Mouse (Mus musculus) lung, postnatal 0 days (tissue): Measurements from ENCODE around the gene Cul9. TPM values are rescaled to one million over a fixed set of nuclear protein-coding genes. Genes with fewer than 3 reads are reported as not detected.
A peak's percentile ranks its signal among the peaks of the same experiment; 100 is the strongest.
"Not testable (repeated sequence)": the region's sequence is repeated elsewhere in the genome, so short reads cannot be mapped to it uniquely, and the experiment has no call there.

Experiments
- ATAC-seq: fragments of 200-750 bp; cut with Nextera tagmentation; 2 replicates; pipeline ENCODE4 v1.8.0; 2017; ENCODE audit warnings: moderate library complexity
- DNase-seq: peaks from one replicate; pipeline ENCODE4 v3.0.0-alpha.2; 2016; ENCODE audit warnings: low spot score
- H3K27ac ChIP-seq: fragments of 300-500 bp; sonication (generic); 2 replicates; pipeline ENCODE4 v1.5.1; 2014; ENCODE audit warnings: antibody characterized with exemption, mild to moderate bottlenecking, low read length, mixed read lengths
- H3K27me3 ChIP-seq: fragments of 300-500 bp; sonication (generic); replicated peaks from 2 replicates; pipeline ENCODE4 v1.6.1; 2014; ENCODE audit warnings: low read length, mixed read lengths; ENCODE audit not compliant: insufficient read depth
- H3K36me3 ChIP-seq: fragments of 300-500 bp; sonication (generic); 2 replicates; pipeline ENCODE4 v1.6.1; 2014; ENCODE audit warnings: low read length, mixed read lengths; ENCODE audit not compliant: insufficient read depth
- H3K4me1 ChIP-seq: fragments of 300-500 bp; sonication (generic); 2 replicates; pipeline ENCODE4 v1.6.1; 2014; ENCODE audit warnings: antibody characterized with exemption, low read depth, low read length, mixed read lengths; ENCODE audit not compliant: insufficient read depth
- H3K4me2 ChIP-seq: fragments of 300-500 bp; sonication (generic); replicated peaks from 2 replicates; pipeline ENCODE4 v1.6.1; 2014; ENCODE audit warnings: low read depth, mild to moderate bottlenecking, low read length, moderate library complexity, mixed read lengths
- H3K4me3 ChIP-seq: fragments of 300-500 bp; sonication (generic); 2 replicates; pipeline ENCODE4 v1.5.1; 2014; ENCODE audit warnings: low read depth, low read length
- H3K9ac ChIP-seq: fragments of 300-500 bp; sonication (generic); replicated peaks from 2 replicates; pipeline ENCODE4 v1.6.1; 2014; ENCODE audit warnings: low read depth, mild to moderate bottlenecking
- H3K9me3 ChIP-seq: fragments of 300-500 bp; sonication (generic); 2 replicates; pipeline ENCODE4 v1.6.1; 2016; ENCODE audit warnings: low read length, mixed read lengths
- CTCF ChIP-seq: IDR thresholded peaks from 2 replicates; pipeline ENCODE4 v1.5.1; 2016; ENCODE audit warnings: antibody characterized with exemption, mild to moderate bottlenecking
- EP300 ChIP-seq: IDR thresholded peaks from 2 replicates; pipeline ENCODE4 v1.6.1; 2016; ENCODE audit warnings: antibody characterized with exemption, mild to moderate bottlenecking, control low read depth
- WGBS: fragments of 180-500 bp; shearing (Covaris S2); extraction: QIAGEN DNeasy Blood & Tissue Kit; methylation state at CpG from one replicate; pipeline ENCODE4 v1.1.7; 2014; 5-methylcytosine and 5-hydroxymethylcytosine counted together
- polyA plus RNA-seq: library from polyadenylated mRNA; unstranded; fragments of >200 nt; fragmentation: Nextera tagmentation; extraction: Ambion mirVana; gene quantifications from 2 replicates; pipeline ENCODE4 v1.2.1, GENCODE M21; 2015

Cul9 gene
- polyA plus RNA-seq, 1 experiment from 2014 or later, result 3.5 TPM

GRCm38 (mm10) chr17:46571005-46571404 lies 24.8 kb upstream of the Cul9 start:
- Histone ChIP-seq H3K4me1 (no peaks in the 10 kb centered on the region), H3K4me2 (no peak overlapping the region), H3K4me3 (no peak overlapping the region), H3K9ac (no peak overlapping the region), H3K36me3 (peaks cover 40% of the 10 kb centered on the region), H3K9me3 (no peaks in the 10 kb centered on the region), H3K27ac (0 out of 2 replicates have a peak overlapping the region, but pooled peaks have one; percentile 16), H3K27me3 (no peaks in the 10 kb centered on the region)
- TF ChIP-seq EP300 (no peak), CTCF (no peak)
- ATAC-seq, result peak; percentile 41
- 64% methylated on average over 11 of the region's 11 CpGs for WGBS
- DNase-seq, result no peak

- no peaks in the 10 kb centered on the region for H3K27me3 ChIP-seq
- TF ChIP-seq CTCF (no peak), EP300 (no peak)
- no peak overlapping the region for H3K27ac ChIP-seq
- 0 out of 2 replicates have a peak, but pooled peaks cover 6% of the 10 kb centered on the region for H3K36me3 ChIP-seq
- peaks cover 6% of the 10 kb centered on the region; the same call in 1 of the 2 replicates for H3K4me1 ChIP-seq
- no peak overlapping the region for H3K9ac ChIP-seq
- DNase-seq (no peak), ATAC-seq (no peak)
- H3K4me3 ChIP-seq, result no peak overlapping the region
- H3K9me3 ChIP-seq, result no peaks in the 10 kb centered on the region
- WGBS, result 91% methylated on average over 6 of the region's 6 CpGs
- no peak overlapping the region for H3K4me2 ChIP-seq
These were observed 13.0 kb upstream of the Cul9 start for GRCm38 (mm10) chr17:46559146-46559545.

- Histone ChIP-seq H3K4me1 (peaks cover 14% of the 10 kb centered on the region), H3K9ac (no peak overlapping the region), H3K27ac (no peak overlapping the region), H3K9me3 (no peaks in the 10 kb centered on the region), H3K36me3 (no peaks in the 10 kb centered on the region), H3K4me2 (no peak overlapping the region), H3K27me3 (no peaks in the 10 kb centered on the region), H3K4me3 (no peak overlapping the region)
- DNase-seq (no peak), ATAC-seq (no peak)
- 76% methylated on average over 5 of the region's 5 CpGs for WGBS
- TF ChIP-seq CTCF (no peak), EP300 (no peak)
These were observed 12.0 kb upstream of the Cul9 start for GRCm38 (mm10) chr17:46558151-46558550.

- H3K4me2 ChIP-seq, result 0 out of 2 replicates have a peak overlapping the region, but pooled peaks have one; percentile 94
- peak overlapping the region; percentile 79; the same call in 1 of the 2 replicates for H3K27ac ChIP-seq
- H3K36me3 ChIP-seq, DNase-seq, H3K9me3 ChIP-seq, ATAC-seq, H3K9ac ChIP-seq, H3K4me3 ChIP-seq, H3K27me3 ChIP-seq: not testable (repeated sequence)
- peaks cover 14% of the 10 kb centered on the region for H3K4me1 ChIP-seq
These were observed 11.1 kb upstream of the Cul9 start for GRCm38 (mm10) chr17:46557321-46557720.

- H3K27me3 ChIP-seq, result no peaks in the 10 kb centered on the region
- H3K4me1 ChIP-seq, result peaks cover 16% of the 10 kb centered on the region
- peak; percentile 6 for ATAC-seq
- WGBS, result 0% methylated on average over 11 of the region's 11 CpGs
- no peaks in the 10 kb centered on the region for H3K9me3 ChIP-seq
- DNase-seq, result no peak
- H3K27ac ChIP-seq, result peak overlapping the region; percentile 79
- H3K9ac ChIP-seq, result peak overlapping the region; percentile 36
- H3K36me3 ChIP-seq, result no peaks in the 10 kb centered on the region
- H3K4me2 ChIP-seq, result peak overlapping the region; percentile 94
- H3K4me3 ChIP-seq, result peak overlapping the region; percentile 95
- 0 out of 2 replicates have a peak, but pooled peaks have one; percentile 9 for TF ChIP-seq EP300
- TF ChIP-seq CTCF, result no peak
These were observed 10.4 kb upstream of the Cul9 start for GRCm38 (mm10) chr17:46556584-46556945.

GRCm38 (mm10) chr17:46555673-46556583 lies 9.7 kb upstream of the Cul9 start, which contains the start of gene Srf:
TSS of gene Srf (minus strand) at chr17:46556175.
- WGBS, result 1% methylated on average over 70 of the region's 87 CpGs
- no peak; the same call in 1 of the 2 replicates for TF ChIP-seq EP300
- peak; percentile 58 for TF ChIP-seq CTCF
- Histone ChIP-seq H3K4me1 (peaks cover 16% of the 10 kb centered on the region), H3K27ac (peak within 1 kb of the TSS; percentile 96), H3K36me3 (peaks cover 6% of the 10 kb centered on the region; the same call in 1 of the 2 replicates), H3K9me3 (no peaks in the 10 kb centered on the region), H3K4me3 (peak within 1 kb of the TSS; percentile 95), H3K4me2 (peak within 1 kb of the TSS; percentile 94), H3K9ac (peak within 1 kb of the TSS; percentile 99), H3K27me3 (no peaks in the 10 kb centered on the region)
- peak; percentile 99 for DNase-seq
- ATAC-seq, result peak; percentile 89
